Mouse (Mus musculus) kidney, postnatal 25 days (tissue): ENCODE measurements around the gene Sirt4.

ENCODE experiments used
- DNase-seq, 2 experiments: peaks; one replicate each; pipeline ENCODE4 v3.0.0; 2021; ENCODE audit warnings: mixed read lengths in 2 of 2

The Sirt4 gene

DNA sequence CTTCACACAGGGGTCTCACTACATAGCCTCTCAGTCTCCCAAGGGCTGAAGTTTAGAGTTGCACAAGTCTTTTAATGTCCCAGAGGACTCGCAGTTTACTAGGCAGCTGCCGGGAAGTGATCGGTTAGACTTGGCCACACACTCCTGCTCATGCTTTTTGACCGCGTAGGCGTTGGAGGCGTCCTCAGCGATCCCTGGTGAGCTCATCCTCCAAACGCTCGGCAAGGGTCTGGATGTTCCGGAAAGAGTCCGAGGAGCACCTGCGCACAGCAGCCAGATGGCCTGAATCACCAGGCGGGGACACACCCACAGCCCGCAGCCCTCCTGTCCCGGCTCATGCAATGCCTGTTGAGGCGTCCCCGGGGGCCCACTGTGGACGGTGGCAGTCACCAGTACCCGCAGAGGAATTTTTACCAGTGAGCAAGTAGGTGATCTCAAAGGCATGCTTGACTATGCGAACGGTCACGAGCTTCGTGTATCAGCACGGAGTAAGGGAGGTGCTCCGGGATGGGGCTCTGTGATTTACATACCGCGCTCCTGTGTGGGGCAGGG, 7.3 kb upstream of the Sirt4 start:
- DNase-seq: peak; percentile 53 to 85

DNA sequence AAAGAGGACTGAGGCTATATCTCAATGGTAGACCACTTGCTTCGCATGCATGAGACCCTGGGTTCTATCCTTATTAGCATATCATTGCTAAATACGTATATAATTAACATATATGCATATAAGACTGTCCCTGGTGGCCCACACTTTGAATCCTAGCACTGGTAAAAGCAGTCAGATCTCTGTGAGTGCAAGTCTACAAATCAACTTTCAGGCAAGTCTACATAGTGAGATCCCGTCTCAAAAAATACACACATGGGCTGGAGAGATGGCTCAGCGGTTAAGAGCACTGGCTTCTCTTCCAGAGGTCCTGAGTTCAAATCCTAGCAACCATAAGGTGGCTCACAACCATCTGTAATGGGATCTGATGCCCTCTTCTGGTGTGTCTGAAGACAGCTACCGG, 6.6 kb upstream of the Sirt4 start:
- no peak for DNase-seq

DNA sequence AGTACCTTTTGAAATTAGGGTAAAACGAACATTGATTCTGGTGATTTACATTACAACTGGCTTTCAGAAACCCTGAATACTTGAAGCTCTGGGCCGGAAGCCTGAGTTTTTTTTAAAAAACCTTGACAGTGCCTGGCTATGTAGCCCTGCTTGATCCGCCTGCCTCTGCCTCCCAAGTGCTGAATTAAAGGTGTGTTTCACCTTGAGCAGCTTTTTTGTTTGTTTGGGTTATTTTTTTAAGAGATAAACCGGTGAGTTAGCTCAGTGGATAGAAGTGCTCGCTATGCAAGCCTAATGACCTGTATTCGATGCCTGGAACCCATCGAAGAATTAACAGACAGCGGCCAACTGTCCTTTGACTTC, 6.1 kb upstream of the Sirt4 start:
- DNase-seq: peak in 1 of 2 experiments; percentile 37

DNA sequence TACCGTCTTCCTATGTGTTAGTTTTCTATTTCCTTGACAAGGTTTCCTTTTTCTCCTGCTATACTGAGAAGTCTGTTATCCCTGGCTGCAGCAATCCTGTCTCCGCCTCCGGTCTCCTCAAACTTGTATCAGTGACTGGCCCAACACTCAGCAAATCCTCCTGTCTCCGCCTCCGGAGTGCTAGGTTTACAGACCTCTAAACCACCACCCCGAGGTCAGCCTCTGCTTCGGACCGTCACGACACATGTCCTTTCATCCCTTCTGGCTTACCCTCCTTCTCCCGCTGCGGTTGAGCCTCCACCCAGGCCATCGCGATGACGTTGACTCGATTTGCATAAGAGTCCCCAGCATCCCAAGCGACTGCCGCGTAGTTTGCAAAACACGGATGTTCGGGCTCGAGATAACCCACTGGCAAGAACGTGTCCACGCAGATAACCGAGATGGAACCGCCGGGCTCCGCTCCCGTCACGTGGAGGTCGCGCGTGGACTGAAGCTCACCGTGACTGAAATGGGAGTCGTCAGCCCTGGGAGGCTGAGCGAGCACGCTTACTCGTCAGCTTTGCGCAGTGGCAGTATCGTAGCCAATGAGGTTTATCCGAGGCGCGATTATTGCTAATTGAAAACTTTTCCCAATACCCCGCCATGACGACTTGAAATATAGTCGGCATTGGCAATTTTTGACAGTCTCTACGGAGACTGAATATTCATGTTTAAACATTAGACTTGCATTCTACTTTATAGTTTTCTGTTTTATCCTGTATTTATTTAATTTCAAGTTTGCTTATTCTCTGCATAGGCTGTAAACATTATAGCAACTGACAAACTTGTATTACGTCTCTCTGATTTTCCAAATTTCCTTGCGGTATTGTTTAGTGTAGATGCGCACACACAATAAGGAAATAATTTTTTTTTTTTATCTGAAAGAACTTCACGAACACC, 5.4 kb upstream of the Sirt4 start:
- DNase-seq: peak; percentile 88 to 93

DNA sequence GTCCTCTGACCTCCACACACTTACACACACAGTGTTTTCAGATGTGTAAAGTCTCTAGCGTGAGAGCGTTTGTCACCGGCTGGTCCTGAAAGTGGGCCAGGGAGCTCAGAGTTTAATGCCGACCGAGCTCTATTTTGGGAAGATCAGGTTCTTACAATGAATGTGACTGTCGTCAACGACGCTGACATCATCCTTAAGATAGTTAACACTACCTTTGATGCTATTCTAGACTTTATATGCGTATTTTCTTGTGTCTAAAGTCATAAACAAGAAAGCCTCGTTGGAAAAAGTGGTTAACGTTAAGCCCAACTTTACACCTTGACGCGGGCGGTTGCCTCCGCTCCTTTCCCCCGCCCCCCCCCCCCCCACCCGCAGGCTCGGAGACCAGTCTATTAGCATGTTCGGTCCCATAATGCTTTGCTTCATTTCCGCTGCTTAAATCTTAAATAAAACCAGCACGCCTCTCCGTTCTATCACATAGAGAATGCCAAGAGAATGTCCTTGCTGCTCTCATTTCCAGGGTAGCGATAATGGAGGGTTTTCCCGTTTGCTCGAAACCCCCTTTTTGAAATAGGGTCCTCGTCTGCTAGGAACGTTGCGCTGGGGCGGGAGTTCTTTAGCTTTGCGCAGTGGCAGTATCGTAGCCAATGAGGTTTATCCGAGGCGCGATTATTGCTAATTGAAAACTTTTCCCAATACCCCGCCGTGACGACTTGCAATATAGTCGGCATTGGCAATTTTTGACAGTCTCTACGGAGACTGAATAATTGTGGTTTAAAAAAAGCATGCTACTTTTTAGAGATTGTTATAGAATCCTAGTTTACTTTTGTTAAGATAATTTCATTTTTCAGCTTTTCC, 4.5 kb upstream of the Sirt4 start:
- DNase-seq: peak; percentile 77 to 84

DNA sequence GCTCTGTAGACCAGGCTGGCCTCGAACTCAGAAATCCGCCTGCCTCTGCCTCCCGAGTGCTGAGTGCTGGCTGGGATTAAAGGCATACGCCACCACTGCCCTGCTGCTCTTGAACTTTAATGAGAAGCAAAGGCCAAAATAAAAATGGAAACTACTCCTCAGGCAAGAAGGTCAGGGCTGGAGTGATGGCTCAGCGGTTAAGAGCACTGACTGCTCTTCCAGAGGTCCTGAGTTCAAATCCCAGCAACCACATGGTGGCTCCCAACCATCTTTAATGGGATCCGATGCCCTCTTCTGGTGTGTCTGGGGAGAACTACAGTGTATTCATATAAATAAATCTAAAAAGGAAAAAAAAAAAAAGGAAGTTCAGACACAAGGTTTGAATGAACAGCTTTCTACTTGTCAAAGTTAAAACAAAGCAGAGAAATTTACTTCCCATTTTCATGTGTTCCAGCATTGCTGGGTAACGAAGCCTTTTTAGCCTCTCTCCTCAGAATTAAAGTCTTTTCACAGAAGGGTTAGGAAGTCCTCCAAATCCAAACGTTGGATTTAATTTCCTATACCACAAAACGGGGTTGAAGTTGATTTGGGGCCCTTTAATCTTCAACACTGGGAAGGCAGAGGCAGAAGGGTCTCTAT, 3.5 kb upstream of the Sirt4 start:
- DNase-seq: no peak

DNA sequence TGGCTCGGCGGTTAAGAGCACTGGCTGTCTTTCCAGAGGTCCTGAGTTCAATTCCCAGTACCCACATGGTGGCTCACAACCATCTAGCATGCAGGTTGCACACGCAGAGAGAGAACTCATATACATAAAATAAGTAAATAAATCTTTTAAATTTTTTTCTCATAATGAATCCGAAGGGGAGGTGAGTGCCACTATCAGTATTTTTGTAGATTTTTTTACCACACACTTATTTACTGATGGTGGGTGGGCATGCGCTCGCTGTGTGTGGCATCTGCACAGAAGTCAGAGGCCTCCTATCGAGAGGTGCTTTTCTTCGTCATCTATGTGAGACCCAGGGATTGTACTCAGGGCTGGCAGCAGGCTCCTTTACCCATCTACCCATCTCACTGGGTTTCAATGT, 2.8 kb upstream of the Sirt4 start:
- no peak for DNase-seq

DNA sequence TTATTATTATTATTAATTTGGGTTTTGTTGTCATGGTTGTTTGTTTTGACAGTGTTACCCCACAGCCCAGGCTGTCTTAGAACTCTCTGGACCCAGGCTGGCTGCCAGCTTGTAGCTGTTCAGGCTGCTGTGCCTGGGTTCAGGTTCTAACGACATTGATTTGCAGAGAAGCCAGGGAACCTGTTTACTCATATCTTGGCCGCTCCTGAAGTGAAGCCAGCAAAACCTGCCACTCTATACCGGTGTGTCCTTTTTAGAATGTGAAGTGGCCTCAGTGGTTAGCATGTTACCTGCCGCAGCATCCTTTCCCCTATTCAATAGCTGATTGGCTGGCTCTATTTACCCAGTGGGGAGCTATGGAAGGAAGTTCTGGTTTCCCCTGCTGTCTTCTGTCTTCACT, 2.2 kb upstream of the Sirt4 start:
- DNase-seq: no peak

DNA sequence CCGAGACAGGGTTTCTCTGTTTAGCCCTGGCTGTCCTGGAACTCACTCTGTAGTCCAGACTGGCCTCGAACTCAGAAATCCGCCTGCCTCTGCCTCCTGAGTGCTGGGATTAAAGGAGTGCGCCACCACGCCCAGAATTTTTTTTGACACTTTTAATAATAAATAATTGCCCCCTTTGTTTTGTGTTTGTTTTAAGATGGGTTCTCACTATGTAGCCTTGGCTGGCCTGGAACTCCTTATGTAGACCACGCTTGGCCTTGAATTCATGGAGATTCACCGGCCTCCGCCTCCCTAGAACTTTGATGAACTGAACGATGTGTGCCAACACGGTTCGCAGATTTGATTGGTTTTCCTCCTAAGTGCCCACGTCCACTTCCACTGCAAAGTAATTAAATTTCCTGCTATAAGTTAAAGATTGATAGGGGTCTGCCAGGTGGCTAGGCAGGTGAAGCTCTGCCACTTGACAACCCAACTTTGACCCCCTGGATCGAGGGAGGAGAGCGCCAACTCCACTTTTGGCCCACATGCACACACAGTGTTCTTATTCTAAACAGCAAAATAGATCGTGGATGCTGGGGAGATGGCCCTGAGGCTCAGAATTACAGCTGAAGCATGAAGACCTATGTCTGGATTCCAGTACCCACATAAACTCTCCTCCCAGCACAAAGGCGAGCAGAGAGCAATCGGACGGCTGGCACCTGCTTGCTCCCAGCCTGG, 1.1 kb upstream of the Sirt4 start:
- DNase-seq: peak in 1 of 2 experiments; percentile 77

DNA sequence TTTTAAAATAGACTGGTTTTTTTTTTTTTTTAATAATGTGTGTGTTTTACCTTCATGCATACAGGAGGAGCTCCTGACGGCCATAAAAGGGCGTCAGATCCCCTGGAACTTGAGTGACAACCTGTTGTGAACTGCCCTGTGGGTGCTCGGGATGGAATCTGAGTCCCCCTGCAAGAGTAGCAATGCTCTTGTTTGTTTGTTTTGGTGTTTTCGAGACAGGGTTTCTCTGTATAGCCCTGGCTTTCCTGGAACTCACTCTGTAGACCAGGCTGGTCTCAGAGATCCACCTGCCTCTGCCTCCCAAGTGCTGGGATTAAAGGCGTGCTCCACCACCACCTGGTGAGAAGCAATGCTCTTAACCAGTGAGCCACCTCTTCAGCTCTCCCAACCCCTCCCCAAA, 471 bp upstream of the Sirt4 start:
- DNase-seq: peak in 1 of 2 experiments; percentile 29

DNA sequence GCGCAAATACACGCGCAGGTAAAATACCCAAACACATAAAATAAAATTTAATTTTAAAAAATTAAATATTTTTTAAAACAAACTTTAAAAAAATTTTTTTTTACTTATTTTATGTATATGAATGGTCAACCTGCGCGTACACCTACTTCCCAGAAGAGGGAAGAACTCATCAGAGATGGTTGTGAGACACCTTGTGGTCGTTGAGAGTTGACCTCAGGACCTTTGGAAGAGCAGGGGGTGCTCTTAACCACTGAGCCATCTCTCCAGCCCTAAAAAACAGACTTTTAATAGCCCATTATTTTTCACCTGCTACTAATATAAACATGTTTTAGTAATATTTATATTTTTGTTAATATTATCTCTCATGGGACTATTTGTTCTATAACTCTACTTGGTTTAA, 1.1 kb downstream of the Sirt4 start:
- no peak for DNase-seq

DNA sequence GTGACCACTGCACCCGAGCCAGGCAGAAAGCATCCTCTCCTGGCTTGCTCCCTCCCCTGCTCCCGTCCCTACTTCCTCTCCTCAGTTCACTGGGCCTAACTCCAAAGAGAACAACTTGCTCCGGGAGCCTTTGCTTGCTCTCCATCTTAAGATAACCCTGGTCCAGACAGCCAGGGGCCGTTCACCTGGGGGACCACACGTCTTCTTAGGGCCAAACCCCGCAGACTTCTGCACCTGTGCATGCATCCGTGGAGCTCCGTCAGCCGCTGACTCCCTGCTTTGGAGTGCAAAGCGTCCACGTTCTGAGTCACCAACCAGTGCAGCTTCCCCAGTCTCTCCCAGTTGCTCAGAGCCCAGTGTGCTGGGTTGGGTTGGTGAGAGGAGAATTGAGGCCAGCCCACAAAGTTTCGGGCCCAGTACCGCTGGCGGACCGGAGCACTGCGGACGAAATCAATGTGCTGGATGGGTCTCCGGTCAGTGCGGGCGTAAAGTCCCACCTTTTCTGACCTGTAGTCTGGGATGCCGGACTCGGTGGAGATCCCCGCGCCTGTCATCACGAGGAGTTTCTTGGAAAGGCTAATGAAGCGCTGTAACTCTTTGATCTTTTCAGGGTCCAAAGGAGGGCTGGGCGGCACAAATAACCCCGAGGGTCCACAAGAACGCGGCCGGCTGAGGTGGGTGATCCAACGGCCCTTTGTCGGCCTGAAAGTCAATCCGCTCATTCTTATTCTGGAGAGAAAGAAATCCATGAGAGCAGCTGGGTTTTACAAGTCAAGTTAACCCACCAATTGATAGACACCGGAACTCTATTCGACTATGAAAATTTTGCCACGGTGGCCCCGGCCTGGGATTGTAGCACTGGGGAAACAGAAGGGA, 1.9 kb downstream of the Sirt4 start:
- DNase-seq: no peak

DNA sequence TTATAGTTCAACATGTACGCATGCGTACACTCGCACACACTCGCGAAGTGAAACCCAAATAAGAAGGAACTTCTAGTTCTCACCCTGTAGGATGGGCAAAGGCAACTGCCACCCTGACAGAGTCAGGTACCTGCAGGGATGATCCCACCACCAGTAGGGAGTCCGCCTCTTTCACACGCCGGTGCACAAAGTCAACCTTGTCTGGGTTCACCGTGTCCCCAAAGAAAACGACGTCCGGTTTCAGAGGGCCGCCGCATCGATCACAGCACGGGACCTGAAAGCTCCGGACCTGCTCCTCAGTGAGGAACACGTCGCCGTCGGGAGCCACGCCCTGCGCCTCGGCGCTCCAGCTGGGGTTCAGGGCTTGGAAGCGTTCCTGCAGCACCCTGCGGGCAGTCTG, 4.4 kb downstream of the Sirt4 start:
- no peak for DNase-seq

DNA sequence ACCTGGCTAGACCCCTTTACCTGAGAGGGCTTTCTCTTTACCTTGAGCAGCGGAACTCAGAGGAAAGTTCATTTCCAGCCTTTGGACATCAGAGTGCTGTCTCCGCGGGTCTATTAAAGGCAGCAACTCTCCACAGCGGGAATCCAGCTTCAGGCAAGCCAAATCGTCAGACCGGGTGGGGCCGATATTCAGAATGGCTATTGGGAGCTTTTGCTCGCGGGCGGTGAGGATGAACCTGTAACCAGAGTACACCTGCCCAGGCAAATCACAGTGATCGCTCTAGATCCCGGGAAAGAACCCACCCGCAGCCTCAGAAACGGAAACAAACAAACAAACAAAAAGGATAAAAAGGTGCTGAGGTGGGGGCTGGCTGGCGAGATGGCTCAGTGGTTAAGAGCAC, 5.0 kb downstream of the Sirt4 start:
- DNase-seq: no peak

DNA sequence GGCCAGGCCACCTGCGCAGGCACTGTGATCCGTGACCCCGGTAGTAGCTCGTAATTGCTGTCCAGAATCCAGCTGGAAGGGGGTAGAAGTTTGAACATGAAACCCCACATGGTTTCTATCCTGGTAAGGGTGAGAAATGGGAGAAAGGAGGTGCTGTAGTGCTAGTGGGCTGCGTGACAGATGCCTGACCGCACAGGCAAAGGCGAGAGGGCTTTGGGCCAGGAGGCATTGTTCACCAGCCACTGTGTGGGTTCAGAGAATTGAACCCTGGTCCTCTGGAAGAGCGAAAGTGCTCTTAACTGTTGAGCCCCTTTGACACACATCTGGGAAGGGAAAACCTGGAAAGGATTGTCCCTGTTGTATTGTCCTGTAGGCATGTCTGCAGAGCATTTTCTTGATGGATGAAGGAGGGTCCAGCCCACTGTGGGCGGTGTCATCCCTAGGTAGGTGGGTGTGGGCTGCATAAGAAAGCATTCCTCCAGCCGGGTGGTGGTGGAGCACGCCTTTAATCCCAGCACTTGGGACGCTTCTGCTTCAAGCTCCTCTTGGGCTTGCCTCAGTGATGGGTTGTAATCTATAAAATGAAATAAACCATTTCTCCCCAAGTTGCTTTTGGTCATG, 8.3 kb downstream of the Sirt4 start:
- no peak for DNase-seq

DNA sequence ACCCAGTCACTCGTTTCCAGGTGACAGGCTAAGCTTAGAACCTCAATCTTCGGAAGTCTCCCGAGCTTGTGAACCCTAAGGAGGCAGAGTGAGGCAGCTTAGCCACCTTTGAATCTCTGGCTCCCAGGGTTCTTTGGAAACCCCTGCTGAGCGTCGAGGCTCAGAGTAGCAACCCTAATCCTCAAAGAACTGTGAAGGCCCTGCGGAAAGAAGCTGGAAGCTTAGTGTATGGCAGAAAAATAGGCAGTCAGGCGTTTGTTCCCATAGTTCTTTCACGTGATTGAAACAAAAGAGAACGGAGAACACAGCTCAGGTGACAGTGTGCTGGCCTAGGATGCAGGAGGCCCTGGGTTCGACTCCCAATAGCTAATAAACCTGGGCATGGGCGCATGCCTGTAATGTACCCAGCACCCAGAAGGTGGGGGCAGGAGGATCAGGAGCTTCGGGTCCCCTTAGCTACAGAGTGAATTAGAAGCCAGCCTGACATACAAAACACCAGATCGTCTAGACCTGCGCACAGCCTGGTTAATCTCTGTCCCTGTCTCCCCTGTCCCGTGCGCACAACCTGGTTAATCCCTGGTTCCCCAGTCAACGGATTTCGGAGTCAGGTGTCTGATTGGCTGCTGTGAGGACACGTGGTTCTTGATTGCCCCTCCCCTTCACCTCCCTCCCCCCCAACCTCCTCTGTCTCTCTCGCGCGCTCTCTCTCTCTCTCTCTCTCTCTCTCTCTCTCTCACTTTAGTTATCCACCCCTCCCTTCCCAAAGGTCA, 9.0 kb downstream of the Sirt4 start:
- peak; percentile 75 to 88 for DNase-seq

DNA sequence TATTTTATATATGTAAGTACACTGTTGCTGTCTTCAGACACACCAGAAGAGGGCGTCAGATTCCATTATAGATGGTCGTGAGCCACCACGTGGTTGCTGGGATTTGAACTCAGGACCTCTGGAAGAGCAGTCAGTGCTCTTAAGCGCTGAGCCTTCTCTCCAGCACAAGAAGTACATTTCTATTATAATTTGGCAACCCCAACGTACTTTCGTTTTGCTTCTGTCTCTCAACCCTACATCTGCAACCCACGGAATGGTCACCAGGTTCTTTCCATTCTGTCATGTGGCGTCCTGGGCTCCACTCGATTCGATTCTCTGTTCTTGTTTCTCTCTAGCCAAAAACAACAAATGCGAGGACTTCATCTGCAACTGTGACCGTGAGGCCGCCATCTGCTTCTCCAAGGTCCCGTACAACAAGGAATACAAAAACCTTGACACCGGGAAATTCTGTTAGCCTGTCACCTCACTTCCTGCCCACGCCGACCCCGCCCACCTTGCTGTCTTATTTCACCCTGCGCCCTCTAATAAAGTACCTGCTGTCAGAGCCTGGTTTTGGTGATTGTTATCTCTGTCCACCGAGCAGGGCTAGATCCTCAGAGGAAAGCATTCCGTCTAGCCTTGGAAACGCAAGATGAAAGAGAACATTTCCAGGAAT, 10.2 kb downstream of the Sirt4 start:
- DNase-seq: no peak

DNA sequence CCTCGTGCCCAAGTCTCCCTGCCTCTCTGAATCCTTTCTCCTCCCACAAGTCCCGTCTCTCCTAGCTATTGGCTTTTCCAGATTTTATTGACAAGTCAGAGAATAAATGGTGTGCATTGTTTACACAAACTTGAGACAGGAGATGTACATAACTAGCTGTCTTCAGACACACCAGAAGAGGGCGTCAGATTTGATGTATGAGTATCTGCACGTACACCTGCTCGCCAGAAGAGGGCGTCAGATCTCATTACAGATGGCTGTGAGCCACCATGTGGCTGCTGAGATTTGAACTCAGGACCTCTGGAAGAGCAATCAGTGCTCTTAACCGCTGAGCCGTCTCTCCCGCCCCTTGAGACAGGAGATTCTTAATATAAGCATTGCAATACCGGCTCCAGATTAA, 11.3 kb downstream of the Sirt4 start:
- no peak for DNase-seq

DNA sequence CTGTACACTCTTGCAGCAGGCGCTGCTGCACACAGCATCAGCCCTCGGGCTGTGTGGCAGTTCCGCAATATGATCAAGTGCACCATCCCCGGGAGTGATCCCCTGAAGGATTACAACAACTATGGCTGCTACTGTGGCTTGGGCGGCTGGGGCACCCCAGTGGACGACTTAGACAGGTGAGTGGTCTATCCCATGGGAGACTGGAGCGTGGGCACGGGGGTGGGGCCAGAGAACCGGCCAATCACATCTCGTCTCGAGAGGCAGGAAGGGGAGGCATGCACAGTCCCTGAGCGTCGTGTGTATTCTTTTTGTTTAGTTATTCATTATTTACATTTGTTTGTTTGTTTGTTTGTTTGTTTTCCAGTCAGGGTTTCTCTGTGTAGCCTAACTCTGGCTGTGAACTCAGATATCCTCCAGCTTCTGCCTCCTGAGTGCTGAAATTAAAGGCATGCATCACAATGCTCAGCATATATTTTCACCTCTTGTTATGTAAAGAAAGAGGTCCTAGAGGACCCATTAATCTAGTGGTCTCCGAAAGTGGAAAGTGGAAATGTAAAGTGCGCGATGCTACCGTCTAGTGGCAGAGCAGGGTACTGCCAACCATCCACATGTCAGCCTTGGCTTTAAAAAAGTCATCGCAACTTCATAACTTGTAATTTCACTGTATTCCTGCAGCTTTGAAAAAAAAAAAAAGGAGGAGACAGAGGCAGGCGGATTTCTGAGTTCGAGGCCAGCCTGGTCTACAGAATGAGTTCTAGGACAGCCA, 13.6 kb downstream of the Sirt4 start:
- DNase-seq: peak in 1 of 2 experiments; percentile 77
